Mouse (Mus musculus): ENCODE data around the gene Gns. TPM values are rescaled to one million over a fixed set of nuclear protein-coding genes. Genes with fewer than 3 reads are reported as not detected.

The Gns gene
- polyA plus RNA-seq, 2 experiments from 2014 or later, result 7.2 to 9.1 TPM

GRCm38 (mm10) chr10:121403104-121403503 lies 38.2 kb downstream of the Gns start:
- no peak for ATAC-seq

- ATAC-seq, result no peak
Observed at GRCm38 (mm10) chr10:121403946-121404345, 39.1 kb downstream of the Gns start.

- ATAC-seq, result peak; percentile 79
Observed at GRCm38 (mm10) chr10:121409717-121410116, 44.8 kb downstream of the Gns start.

GRCm38 (mm10) chr10:121411721-121412455 lies 47.0 kb downstream of the Gns start:
- no peak for ATAC-seq

- no peak for ATAC-seq
Observed at GRCm38 (mm10) chr10:121412824-121413223, 47.9 kb downstream of the Gns start.

- no peak for ATAC-seq
Observed at GRCm38 (mm10) chr10:121414127-121414526, 49.2 kb downstream of the Gns start.

- no peak for ATAC-seq
Observed at GRCm38 (mm10) chr10:121418835-121419234, 53.9 kb downstream of the Gns start.

- peak; percentile 95 for ATAC-seq
Observed at GRCm38 (mm10) chr10:121419640-121420470, 55.0 kb downstream of the Gns start.

- ATAC-seq, result no peak
Observed at GRCm38 (mm10) chr10:121421023-121421422, 56.1 kb downstream of the Gns start.

GRCm38 (mm10) chr10:121421657-121422290 lies 56.9 kb downstream of the Gns start:
- ATAC-seq, result no peak

- ATAC-seq, result no peak
Observed at GRCm38 (mm10) chr10:121422294-121422693, 57.4 kb downstream of the Gns start.

- no peak for ATAC-seq
Observed at GRCm38 (mm10) chr10:121423541-121424349, 58.9 kb downstream of the Gns start.

GRCm38 (mm10) chr10:121424455-121424854 lies 59.6 kb downstream of the Gns start:
- no peak for ATAC-seq

GRCm38 (mm10) chr10:121425079-121425478 lies 60.2 kb downstream of the Gns start:
- no peak for ATAC-seq

- no peak for ATAC-seq
Observed at GRCm38 (mm10) chr10:121425506-121426025, 60.7 kb downstream of the Gns start.

- no peak for ATAC-seq
Observed at GRCm38 (mm10) chr10:121426458-121427070, 61.7 kb downstream of the Gns start.

- no peak for ATAC-seq
Observed at GRCm38 (mm10) chr10:121427136-121427535, 62.2 kb downstream of the Gns start.

GRCm38 (mm10) chr10:121428011-121428711 lies 63.3 kb downstream of the Gns start:
- ATAC-seq, result no peak

- ATAC-seq, result peak; percentile 56
Observed at GRCm38 (mm10) chr10:121429089-121429488, 64.2 kb downstream of the Gns start.

- peak; percentile 33 for ATAC-seq
Observed at GRCm38 (mm10) chr10:121429581-121429980, 64.7 kb downstream of the Gns start.

Data from activated CD4-positive, CD25-positive, alpha-beta regulatory T cell, adult 4 months (primary cell).